Mouse (Mus musculus): Measurements from ENCODE around the gene Ccdc7a.

- TF ChIP-seq POLR2A (IDR thresholded peaks at IDR 0.05; ENCODE audit: borderline replicate concordance, control insufficient read depth, low read depth, low read length): no peak
- TF ChIP-seq CTCF (IDR thresholded peaks at IDR 0.05; ENCODE audit: control insufficient read depth, insufficient read depth, low read length): no peak
Measured at GRCm38 (mm10) chr8:128843749-128844148, 221.6 kb downstream of the Ccdc7a start.

Measured in bone marrow, adult 2 months (tissue).